Mouse (Mus musculus): ENCODE data around the gene Gm8122. TPM values are rescaled to one million over a fixed set of nuclear protein-coding genes. Genes with fewer than 3 reads are reported as not detected.
"Not testable (repeated sequence)": the region's sequence is repeated elsewhere in the genome, so short reads cannot be mapped to it uniquely, and the experiment has no call there.

Gm8122 gene
- not detected in 2 replicates for polyA plus RNA-seq (2012; rRNA removed)

DNA sequence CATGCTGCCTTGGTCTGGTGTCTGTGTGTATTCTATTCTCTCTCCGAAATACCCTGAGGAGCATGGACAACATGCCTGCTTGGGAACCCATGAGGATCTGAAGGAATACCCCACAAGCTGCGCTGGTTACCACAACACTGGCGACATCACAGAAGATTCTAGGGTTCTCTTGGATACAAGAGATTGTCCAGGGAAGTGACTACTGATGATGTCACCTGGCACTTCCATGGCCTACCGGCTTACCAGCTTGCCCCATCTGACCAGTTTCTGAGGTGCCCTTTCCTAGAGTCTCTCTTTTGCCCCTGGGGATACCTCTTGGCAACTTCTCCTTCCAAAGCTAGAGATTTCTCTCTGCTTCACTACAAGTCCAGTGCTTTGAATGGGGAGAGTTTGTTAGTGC is at the start of gene Gm8122:
Gene Gm8122 (minus strand): TSS at position 101 of the 400 bp plus-strand sequence.
- 89% methylated on average over 4 of the region's 4 CpGs for WGBS
- not testable (repeated sequence) for H3K4me1 ChIP-seq (ENCODE audit: control insufficient read depth, insufficient read depth, insufficient read length, low read length); H3K27me3 ChIP-seq (ENCODE audit: control insufficient read depth, insufficient read depth, low read length); H3K27ac ChIP-seq (ENCODE audit: insufficient read depth, low read depth, low read length); H3K4me3 ChIP-seq (ENCODE audit: low read depth, low read length); H3K36me3 ChIP-seq (ENCODE audit: control insufficient read depth, insufficient read depth, low read length)

DNA sequence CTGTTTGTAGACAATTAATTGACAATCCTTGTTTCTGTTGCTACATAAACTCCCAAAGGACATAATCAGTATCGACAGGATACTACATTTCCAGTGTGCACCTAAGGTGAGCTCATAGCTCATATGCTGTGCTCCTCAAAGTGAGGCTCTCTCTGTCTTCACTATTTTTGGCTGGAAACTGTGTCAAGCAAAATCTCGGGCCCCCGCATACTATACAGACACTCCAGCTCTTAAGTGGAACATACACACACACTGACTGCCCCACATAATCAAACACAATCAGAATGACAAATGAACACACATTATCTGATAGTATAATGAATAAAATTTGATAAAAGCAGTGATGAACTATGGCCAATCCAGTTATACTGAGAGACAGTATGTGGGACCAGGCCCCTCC is 43.6 kb upstream of the Gm8122 start:
- H3K4me1 ChIP-seq (ENCODE audit: control insufficient read depth, insufficient read depth, insufficient read length, low read length); H3K27ac ChIP-seq (ENCODE audit: insufficient read depth, low read depth, low read length); H3K36me3 ChIP-seq (ENCODE audit: control insufficient read depth, insufficient read depth, low read length); H3K4me3 ChIP-seq (ENCODE audit: low read depth, low read length); H3K27me3 ChIP-seq (ENCODE audit: control insufficient read depth, insufficient read depth, low read length): not testable (repeated sequence)
- 82% methylated on average over 3 of the region's 3 CpGs for WGBS

DNA sequence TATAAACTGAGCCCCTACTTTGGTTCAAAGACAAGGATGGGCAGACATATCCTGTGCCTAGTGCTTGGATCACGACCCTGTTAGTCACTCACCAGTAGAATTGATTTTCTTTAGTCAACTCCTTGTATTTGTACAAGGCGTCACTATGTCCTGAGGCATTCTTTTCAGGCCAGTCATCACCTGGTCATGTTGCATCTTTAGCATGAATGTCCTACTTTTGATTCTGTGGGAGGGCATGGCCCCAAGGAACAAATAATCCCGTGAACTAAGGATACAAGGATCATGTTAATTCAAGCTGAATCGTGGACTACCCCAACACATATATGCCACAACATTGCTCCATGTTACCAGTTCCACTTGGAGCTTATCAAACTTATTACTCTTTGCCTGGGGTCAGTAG is 43.0 kb upstream of the Gm8122 start:
- H3K4me3 ChIP-seq (ENCODE audit: low read depth, low read length); H3K27me3 ChIP-seq (ENCODE audit: control insufficient read depth, insufficient read depth, low read length); H3K36me3 ChIP-seq (ENCODE audit: control insufficient read depth, insufficient read depth, low read length); H3K4me1 ChIP-seq (ENCODE audit: control insufficient read depth, insufficient read depth, insufficient read length, low read length); H3K27ac ChIP-seq (ENCODE audit: insufficient read depth, low read depth, low read length): not testable (repeated sequence)
- 56% methylated on average over 4 of the region's 4 CpGs for WGBS

DNA sequence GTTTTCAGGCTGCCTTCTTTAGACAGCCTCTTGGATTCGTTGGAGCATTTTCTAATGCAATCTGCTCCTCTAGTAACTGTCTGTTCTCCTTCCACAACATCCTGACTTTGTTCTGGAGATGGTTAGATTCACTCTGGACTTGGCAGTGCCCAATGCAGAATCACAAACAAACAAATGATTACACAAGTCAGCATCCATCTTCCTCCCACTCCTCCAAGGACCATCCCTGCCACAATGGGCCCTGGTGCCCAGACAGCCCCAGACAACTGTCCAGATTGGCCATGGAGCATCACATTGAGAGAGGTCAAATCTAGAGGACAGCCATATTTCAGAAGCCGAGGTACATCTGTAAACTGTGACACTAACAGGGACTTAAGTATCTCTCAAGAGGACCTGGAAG is 42.4 kb upstream of the Gm8122 start:
- H3K27me3 ChIP-seq (ENCODE audit: control insufficient read depth, insufficient read depth, low read length); H3K27ac ChIP-seq (ENCODE audit: insufficient read depth, low read depth, low read length); H3K36me3 ChIP-seq (ENCODE audit: control insufficient read depth, insufficient read depth, low read length); H3K4me3 ChIP-seq (ENCODE audit: low read depth, low read length); H3K4me1 ChIP-seq (ENCODE audit: control insufficient read depth, insufficient read depth, insufficient read length, low read length): not testable (repeated sequence)
- 45% methylated on average over 2 of the region's 2 CpGs for WGBS

DNA sequence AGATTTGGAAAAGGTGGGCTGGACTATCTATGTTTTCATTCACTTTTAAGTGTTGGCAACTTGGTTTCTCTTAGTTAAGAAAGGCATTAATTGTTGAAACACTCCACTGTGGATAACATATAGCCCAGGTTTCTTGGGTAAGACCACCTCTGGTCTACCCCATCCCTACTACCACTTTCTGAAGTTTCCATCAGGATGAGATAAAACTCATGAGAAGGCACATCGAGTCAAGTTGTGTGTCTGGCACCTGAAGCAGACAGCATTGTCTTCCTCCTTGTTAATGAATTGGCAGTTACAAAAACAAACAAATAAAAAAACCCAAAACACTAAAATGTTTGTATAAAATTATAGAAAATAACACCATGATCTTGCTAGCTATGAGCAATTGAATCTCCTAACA is 40.6 kb upstream of the Gm8122 start:
- not testable (repeated sequence) for H3K27me3 ChIP-seq (ENCODE audit: control insufficient read depth, insufficient read depth, low read length); H3K4me1 ChIP-seq (ENCODE audit: control insufficient read depth, insufficient read depth, insufficient read length, low read length); H3K27ac ChIP-seq (ENCODE audit: insufficient read depth, low read depth, low read length); H3K36me3 ChIP-seq (ENCODE audit: control insufficient read depth, insufficient read depth, low read length); H3K4me3 ChIP-seq (ENCODE audit: low read depth, low read length)
- 81% methylated on average over 1 of the region's 1 CpGs for whole genome bisulfite sequencing

DNA sequence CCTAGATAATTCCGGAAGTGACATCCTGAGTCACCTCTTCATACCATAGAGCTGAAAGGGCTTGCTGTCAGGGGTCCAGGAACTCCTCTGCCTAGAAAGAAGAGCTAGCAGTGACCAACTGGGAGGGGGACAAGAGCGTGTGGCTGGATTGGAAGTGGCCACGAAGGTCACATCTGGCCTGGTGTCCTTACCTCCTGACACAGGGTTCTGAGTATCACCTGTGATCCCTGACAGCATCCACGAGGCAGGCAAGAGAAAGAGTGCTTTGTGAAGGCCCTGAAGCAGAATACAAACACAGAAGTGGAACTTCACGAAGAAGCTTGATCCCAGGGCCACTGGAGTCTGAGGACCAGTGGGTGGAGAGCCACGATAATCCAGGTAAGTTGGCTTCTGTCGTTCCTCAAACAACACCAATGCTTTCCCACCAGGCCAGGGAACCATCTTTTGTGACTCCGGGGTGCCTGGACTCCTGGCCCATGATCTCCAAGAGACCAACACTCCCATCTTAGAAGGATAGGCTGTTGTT is 39.9 kb upstream of the Gm8122 start, which contains the start of gene Gm9732:
Gene Gm9732 (plus strand): TSS at position 51 of the 526 bp plus-strand sequence.
- not testable (repeated sequence) for H3K4me3 ChIP-seq (ENCODE audit: low read depth, low read length)
- 74% methylated on average over 8 of the region's 8 CpGs for WGBS

DNA sequence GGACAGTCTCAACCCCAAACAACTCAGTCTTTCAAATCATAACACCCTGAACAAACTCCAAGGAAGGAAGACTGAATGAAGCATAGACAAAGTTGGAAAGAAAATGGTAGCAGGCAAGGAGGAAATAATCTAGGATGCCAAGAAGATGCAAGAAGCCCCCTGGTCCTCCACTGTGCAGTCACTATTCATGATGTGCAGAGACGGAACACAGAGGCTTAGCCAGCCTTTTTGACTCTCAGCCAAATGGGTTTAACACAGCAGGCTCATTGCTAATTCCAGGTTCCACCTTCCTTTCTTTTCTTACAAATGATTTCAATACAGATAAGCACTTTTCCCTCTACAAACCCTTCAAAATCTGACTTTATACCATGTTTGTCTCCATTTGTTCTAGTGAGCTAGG is 38.1 kb upstream of the Gm8122 start:
- not testable (repeated sequence) for H3K4me3 ChIP-seq (ENCODE audit: low read depth, low read length); H3K27me3 ChIP-seq (ENCODE audit: control insufficient read depth, insufficient read depth, low read length); H3K4me1 ChIP-seq (ENCODE audit: control insufficient read depth, insufficient read depth, insufficient read length, low read length); H3K27ac ChIP-seq (ENCODE audit: insufficient read depth, low read depth, low read length); H3K36me3 ChIP-seq (ENCODE audit: control insufficient read depth, insufficient read depth, low read length)
- 75% methylated on average over 1 of the region's 1 CpGs for WGBS

More for the DNA sequence above, 39.9 kb upstream of the Gm8122 start, which contains the start of gene Gm9732:
- H3K4me1 ChIP-seq (ENCODE audit: control insufficient read depth, insufficient read depth, insufficient read length, low read length); H3K36me3 ChIP-seq (ENCODE audit: control insufficient read depth, insufficient read depth, low read length); H3K27ac ChIP-seq (ENCODE audit: insufficient read depth, low read depth, low read length); H3K27me3 ChIP-seq (ENCODE audit: control insufficient read depth, insufficient read depth, low read length): not testable (repeated sequence)

DNA sequence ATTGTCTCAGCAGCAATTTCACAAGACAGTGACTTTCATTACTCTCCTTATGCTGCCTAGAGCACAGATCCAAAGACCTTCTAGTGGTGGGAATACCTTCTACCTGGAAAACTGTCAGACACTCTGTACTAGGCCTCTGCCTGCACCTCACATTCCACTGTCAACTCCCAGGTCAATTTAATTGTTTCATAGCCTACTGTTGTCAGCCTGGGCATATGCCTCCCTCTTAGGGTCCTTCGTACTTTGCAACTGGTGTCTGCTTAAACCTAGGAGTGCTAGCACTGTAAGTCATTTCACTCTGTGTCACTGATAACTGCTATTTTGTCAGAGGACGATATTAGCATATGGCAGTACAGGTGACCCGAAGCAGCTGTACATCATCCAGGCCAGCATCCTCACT is 34.1 kb upstream of the Gm8122 start:
- not testable (repeated sequence) for H3K27me3 ChIP-seq (ENCODE audit: control insufficient read depth, insufficient read depth, low read length); H3K4me1 ChIP-seq (ENCODE audit: control insufficient read depth, insufficient read depth, insufficient read length, low read length); H3K36me3 ChIP-seq (ENCODE audit: control insufficient read depth, insufficient read depth, low read length); H3K27ac ChIP-seq (ENCODE audit: insufficient read depth, low read depth, low read length); H3K4me3 ChIP-seq (ENCODE audit: low read depth, low read length)
- WGBS: 79% methylated on average over 3 of the region's 3 CpGs

DNA sequence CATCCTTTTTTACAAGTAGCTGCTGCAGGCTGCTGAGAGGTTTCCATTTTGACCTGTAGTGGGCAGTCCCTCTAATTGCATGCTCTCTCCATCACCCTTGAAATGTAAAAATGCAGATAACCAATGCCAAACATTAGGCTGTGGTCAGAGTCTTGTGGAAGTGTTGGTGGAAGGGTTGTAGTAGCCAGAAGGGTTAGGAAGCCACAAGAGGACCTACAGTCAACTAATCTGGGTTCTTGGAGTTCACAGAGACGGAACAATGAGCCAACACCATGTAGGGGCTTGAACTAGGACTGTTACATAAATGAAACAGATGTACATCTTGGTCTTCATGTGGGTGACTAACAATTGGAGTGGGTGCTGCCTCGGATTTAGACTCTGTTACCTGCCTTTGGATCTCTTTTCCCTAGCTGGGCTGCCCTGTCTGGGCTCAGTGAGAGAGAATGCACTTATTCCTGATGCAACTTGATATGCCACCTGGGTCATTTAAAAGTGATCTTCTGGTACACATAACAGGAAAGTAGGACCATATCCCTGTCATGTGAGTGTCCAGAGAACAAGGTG is 33.5 kb upstream of the Gm8122 start:
- not testable (repeated sequence) for H3K27me3 ChIP-seq (ENCODE audit: control insufficient read depth, insufficient read depth, low read length); H3K4me1 ChIP-seq (ENCODE audit: control insufficient read depth, insufficient read depth, insufficient read length, low read length); H3K36me3 ChIP-seq (ENCODE audit: control insufficient read depth, insufficient read depth, low read length); H3K27ac ChIP-seq (ENCODE audit: insufficient read depth, low read depth, low read length); H3K4me3 ChIP-seq (ENCODE audit: low read depth, low read length)
- WGBS: 19% methylated on average over 2 of the region's 2 CpGs

DNA sequence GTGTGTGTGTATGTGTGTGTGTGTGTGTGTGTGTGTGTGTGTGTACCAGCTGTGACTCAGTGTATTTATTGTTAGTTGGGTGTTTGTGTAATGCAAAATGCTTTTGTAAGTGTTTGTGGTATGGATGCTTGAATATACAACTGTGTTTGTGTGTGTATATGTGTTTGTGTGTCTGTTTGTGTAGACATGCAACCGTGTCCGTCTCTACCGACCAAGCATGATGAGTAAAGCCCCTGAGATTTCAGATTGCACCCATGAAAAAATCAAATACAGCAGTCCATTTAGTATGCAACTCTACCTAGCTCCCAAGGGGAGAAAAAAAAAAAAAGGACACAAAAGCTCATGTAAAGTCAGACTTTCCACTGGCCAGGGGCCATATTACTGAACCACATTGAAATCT is 28.3 kb upstream of the Gm8122 start:
- not testable (repeated sequence) for H3K27ac ChIP-seq (ENCODE audit: insufficient read depth, low read depth, low read length); H3K4me3 ChIP-seq (ENCODE audit: low read depth, low read length); H3K36me3 ChIP-seq (ENCODE audit: control insufficient read depth, insufficient read depth, low read length); H3K27me3 ChIP-seq (ENCODE audit: control insufficient read depth, insufficient read depth, low read length); H3K4me1 ChIP-seq (ENCODE audit: control insufficient read depth, insufficient read depth, insufficient read length, low read length)
- 87% methylated on average over 3 of the region's 3 CpGs for WGBS

DNA sequence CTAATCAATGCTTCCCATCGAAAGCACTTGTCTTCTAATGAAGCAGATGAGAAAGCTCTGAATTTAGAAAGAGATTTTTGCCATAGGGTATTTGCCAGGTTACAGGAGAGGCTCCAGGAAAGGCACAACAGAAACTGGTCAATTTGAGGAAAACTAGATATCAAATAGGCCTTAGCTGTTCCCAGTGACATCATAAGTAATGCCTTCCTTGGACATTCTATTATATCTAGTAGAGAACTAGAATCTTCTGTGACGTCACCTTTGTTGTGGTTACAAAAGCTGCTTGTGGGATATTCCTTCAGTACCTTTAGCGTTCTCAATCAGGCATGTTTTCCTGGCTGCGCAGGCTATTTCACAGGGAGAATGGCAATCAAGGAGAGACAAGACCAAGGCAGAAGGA is 23.2 kb upstream of the Gm8122 start, which contains the start of gene Gm8126:
Gene Gm8126 (plus strand): TSS at position 301 of the 400 bp plus-strand sequence.
- not testable (repeated sequence) for H3K4me1 ChIP-seq (ENCODE audit: control insufficient read depth, insufficient read depth, insufficient read length, low read length); H3K36me3 ChIP-seq (ENCODE audit: control insufficient read depth, insufficient read depth, low read length); H3K4me3 ChIP-seq (ENCODE audit: low read depth, low read length); H3K27me3 ChIP-seq (ENCODE audit: control insufficient read depth, insufficient read depth, low read length); H3K27ac ChIP-seq (ENCODE audit: insufficient read depth, low read depth, low read length)
- WGBS: 94% methylated on average over 3 of the region's 4 CpGs

DNA sequence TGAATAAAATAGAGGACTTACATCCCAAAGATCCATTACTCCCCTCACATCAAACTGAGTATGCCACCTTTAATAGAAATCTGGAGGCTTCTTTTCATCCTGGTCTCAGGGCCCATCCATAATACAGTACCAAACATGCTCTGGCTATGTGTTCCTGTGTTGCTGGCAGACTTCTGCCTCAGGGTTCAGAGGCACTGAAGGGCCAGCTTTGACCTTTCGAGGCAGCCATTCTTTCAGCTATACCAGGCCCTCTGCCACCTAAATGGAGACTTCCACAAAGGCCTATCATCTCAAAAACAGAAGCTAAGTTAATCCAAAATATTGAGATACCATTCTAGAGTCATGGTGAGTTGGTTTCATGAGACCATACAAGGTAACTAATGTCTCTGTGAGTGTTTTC is 21.4 kb upstream of the Gm8122 start:
- not testable (repeated sequence) for H3K27me3 ChIP-seq (ENCODE audit: control insufficient read depth, insufficient read depth, low read length); H3K4me1 ChIP-seq (ENCODE audit: control insufficient read depth, insufficient read depth, insufficient read length, low read length); H3K36me3 ChIP-seq (ENCODE audit: control insufficient read depth, insufficient read depth, low read length); H3K27ac ChIP-seq (ENCODE audit: insufficient read depth, low read depth, low read length); H3K4me3 ChIP-seq (ENCODE audit: low read depth, low read length)
- WGBS: 68% methylated on average over 1 of the region's 1 CpGs

Data from small intestine, adult 2 months (tissue).